ENCODE assay signal across 9 mouse cellular contexts in genomic region chr8:128709261-128709660, GRCm38 (mm10). TPM values are rescaled to one million over a fixed set of nuclear protein-coding genes. Genes with fewer than 3 reads are reported as not detected.
DNase-seq lines count a peak whose midpoint lies in the region; ATAC-seq lines count a peak whose summit lies in the region.
"Had no signal": no experiment of that assay in that cellular context is flagged by ENCODE, and none has a peak within 500 bp of the region (broad histone marks: within the 10 kb centered on the region; RNA-seq: fewer than 3 reads in every experiment).

No protein-coding gene starts in this region.

- no peak overlapping the region for H3K9ac ChIP-seq in forebrain, embryonic 12.5 days
- H3K9ac ChIP-seq: embryonic facial prominence, embryonic 15.5 days had no signal

- H3K27ac ChIP-seq in forebrain, embryonic 12.5 days = no peak overlapping the region
- H3K27ac ChIP-seq: embryonic facial prominence, embryonic 15.5 days had no signal

- no peak overlapping the region for H3K4me3 ChIP-seq in forebrain, embryonic 12.5 days (replicated peaks)
- H3K4me3 ChIP-seq: embryonic facial prominence, embryonic 15.5 days had no signal

- H3K36me3 ChIP-seq in forebrain, embryonic 12.5 days (replicated peaks) = peaks cover 51% of the 10 kb centered on the region
- peaks cover 2% of the 10 kb centered on the region; the same call in 1 of the 2 replicates for H3K36me3 ChIP-seq in splenic B cell, adult 2 months (ENCODE audit: control insufficient read depth, insufficient read depth, low read length, poor library complexity, severe bottlenecking)

- H3K27me3 ChIP-seq in forebrain, embryonic 12.5 days = no peaks in the 10 kb centered on the region
- H3K27me3 ChIP-seq in splenic B cell, adult 2 months (ENCODE audit: control insufficient read depth, insufficient read depth, low read length, poor library complexity, severe bottlenecking) = no peaks in the 10 kb centered on the region
- H3K27me3 ChIP-seq: embryonic facial prominence, embryonic 15.5 days had no signal

- no peaks in the 10 kb centered on the region; the same call in 1 of the 2 replicates for H3K4me1 ChIP-seq in forebrain, embryonic 12.5 days
- H3K4me1 ChIP-seq: embryonic facial prominence, embryonic 15.5 days had no signal

- ATAC-seq in forebrain, embryonic 12.5 days (ENCODE audit: low FRiP score) = 0 out of 2 replicates have a peak, but pooled peaks have one; percentile 53
- ATAC-seq in hematopoietic stem cell, adult 5-6 weeks (replicated peaks in 1 of 2; ENCODE audit: insufficient read depth in 1 of 2, low FRiP score in 2 of 2, low TSS enrichment in 1 of 2, low read depth in 1 of 2, poor library complexity in 2 of 2, severe bottlenecking in 2 of 2) = peak; percentile 89 to 93; a peak in 3 of 4 replicates

- WGBS in forebrain, embryonic 12.5 days = 50% methylated on average over 3 of the region's 3 CpGs

- H3K9me3 ChIP-seq in forebrain, embryonic 12.5 days = no peaks in the 10 kb centered on the region
- H3K9me3 ChIP-seq: embryonic facial prominence, embryonic 15.5 days had no signal

- peak; percentile 79 for DNase-seq in layer of hippocampus, adult 11-12 months (ENCODE audit: low spot score)
- DNase-seq in layer of hippocampus, adult 9-10 months (ENCODE audit: low spot score) = no peak
- DNase-seq in c-Kit-negative CD71-positive TER-119-positive erythroid progenitor cells, embryonic 14.5 days (ENCODE audit: low read depth, low spot score) = peak; percentile 58
- peak; percentile 81 to 89 for DNase-seq in left cerebral cortex, postnatal 14 days (ENCODE audit: low spot score in 2 of 2)
- peak; percentile 33 to 73 for DNase-seq in monocyte, adult 2 months (ENCODE audit: low read depth in 1 of 2, low spot score in 2 of 2)
- peak; percentile 79 for DNase-seq in splenic B cell, adult 2 months (ENCODE audit: low read depth, low spot score)

- H3K4me2 ChIP-seq in forebrain, embryonic 12.5 days = no peak overlapping the region
- H3K4me2 ChIP-seq: embryonic facial prominence, embryonic 15.5 days had no signal

- intact Hi-C loops in left cerebral cortex, postnatal 14 days (cut with DNase I) = loop anchor here (2.0 kb wide), 1 partner anchor 56 kb away; no protein-coding TSS in a partner anchor

RNA-seq across cellular contexts. Expression of gene Itgb1, which starts 23.8 kb away (rescaled TPM):
- polyA plus RNA-seq in forebrain, embryonic 12.5 days (2016; fragmentation: Nextera tagmentation; extraction: Ambion mirVana) = 128 and 140 TPM in 2 replicates
- total RNA-seq in hematopoietic stem cell, adult 5-6 weeks (2017) = 189 and 191 TPM in 2 replicates
- 10 to 100 TPM; 79.2 to 81.9 TPM for total RNA-seq in left cerebral cortex, postnatal 14 days (2021)
